Mouse (Mus musculus): ENCODE results near the gene Sin3a. TPM values are rescaled to one million over a fixed set of nuclear protein-coding genes. Genes with fewer than 3 reads are reported as not detected.

Gene Sin3a
- polyA plus RNA-seq, 1 experiment from 2014 or later, result 55.3 TPM

DNA sequence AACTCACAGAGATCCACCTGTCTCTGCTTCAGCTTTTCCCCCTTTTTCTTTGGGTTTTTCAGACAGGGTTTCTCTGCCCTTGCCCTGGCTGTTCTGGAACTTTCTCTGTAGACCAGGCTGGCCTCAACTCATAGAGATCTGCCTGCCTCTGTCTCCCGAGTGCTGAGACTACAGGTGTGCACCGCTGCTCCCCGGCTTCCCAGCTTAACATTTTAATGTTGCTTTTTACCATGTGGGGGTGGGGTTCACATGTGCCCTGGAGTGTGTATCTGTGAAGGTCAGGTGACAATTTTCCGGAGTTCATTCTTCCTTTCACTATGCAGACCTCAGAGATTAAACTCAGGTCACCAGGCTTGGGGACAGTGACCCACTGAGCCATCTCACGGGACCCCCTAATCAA lies 78.4 kb downstream of the Sin3a start:
- peaks cover 7% of the 10 kb centered on the region; the same call in 1 of the 2 replicates for H3K4me1 ChIP-seq (ENCODE audit: control insufficient read depth, insufficient read depth, low read length)
- 88% methylated on average over 5 of the region's 5 CpGs for WGBS
- H3K27ac ChIP-seq (ENCODE audit: low read depth, low read length), result no peak overlapping the region

DNA sequence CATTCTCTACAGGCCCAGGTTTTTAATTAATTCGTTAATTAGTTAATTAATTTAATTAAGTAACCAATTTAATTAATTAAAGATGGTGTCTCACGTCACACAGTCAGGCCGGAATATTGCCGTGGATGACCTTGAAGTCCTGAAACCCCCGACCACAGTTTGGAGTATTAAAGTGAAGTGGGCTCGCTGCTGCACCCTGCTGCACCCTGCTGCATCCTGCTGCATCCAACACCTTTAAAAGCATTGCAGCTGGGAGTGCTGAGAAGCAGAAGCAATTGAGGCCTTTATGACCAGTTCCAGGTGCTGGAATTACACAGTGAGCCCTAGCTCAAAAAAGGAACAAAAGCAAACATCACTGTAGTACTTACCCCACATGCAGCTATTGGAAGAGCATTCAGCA lies 80.5 kb downstream of the Sin3a start:
- H3K36me3 ChIP-seq (ENCODE audit: control insufficient read depth, insufficient read depth, low read length), result no peaks in the 10 kb centered on the region; the same call in 1 of the 2 replicates
- ATAC-seq (ENCODE audit: insufficient read depth, low FRiP score, low TSS enrichment) (no peak), DNase-seq (ENCODE audit: low spot score) (no peak)
- H3K9me3 ChIP-seq (ENCODE audit: control insufficient read depth, low read length), result no peaks in the 10 kb centered on the region
- H3K4me3 ChIP-seq (ENCODE audit: low read depth, low read length), result no peak overlapping the region
- no peak overlapping the region for H3K9ac ChIP-seq (ENCODE audit: low read length)
- peaks cover 6% of the 10 kb centered on the region; the same call in 1 of the 2 replicates for H3K4me1 ChIP-seq (ENCODE audit: control insufficient read depth, insufficient read depth, low read length)
- H3K4me2 ChIP-seq (ENCODE audit: low read depth), result no peak overlapping the region
- H3K27me3 ChIP-seq (ENCODE audit: control insufficient read depth, insufficient read depth, low read length), result no peaks in the 10 kb centered on the region
- no peak overlapping the region for H3K27ac ChIP-seq (ENCODE audit: low read depth, low read length)
- WGBS, result 49% methylated on average over 6 of the region's 6 CpGs

More for the DNA sequence above, 78.4 kb downstream of the Sin3a start:
- Histone ChIP-seq H3K4me2 (ENCODE audit: low read depth) (no peak overlapping the region), H3K27me3 (ENCODE audit: control insufficient read depth, insufficient read depth, low read length) (no peaks in the 10 kb centered on the region; the same call in 1 of the 2 replicates), H3K4me3 (ENCODE audit: low read depth, low read length) (no peak overlapping the region), H3K9me3 (ENCODE audit: control insufficient read depth, low read length) (no peaks in the 10 kb centered on the region), H3K9ac (ENCODE audit: low read length) (no peak overlapping the region), H3K36me3 (ENCODE audit: control insufficient read depth, insufficient read depth, low read length) (no peaks in the 10 kb centered on the region; the same call in 1 of the 2 replicates)
- ATAC-seq (ENCODE audit: insufficient read depth, low FRiP score, low TSS enrichment) (no peak), DNase-seq (ENCODE audit: low spot score) (no peak)

DNA sequence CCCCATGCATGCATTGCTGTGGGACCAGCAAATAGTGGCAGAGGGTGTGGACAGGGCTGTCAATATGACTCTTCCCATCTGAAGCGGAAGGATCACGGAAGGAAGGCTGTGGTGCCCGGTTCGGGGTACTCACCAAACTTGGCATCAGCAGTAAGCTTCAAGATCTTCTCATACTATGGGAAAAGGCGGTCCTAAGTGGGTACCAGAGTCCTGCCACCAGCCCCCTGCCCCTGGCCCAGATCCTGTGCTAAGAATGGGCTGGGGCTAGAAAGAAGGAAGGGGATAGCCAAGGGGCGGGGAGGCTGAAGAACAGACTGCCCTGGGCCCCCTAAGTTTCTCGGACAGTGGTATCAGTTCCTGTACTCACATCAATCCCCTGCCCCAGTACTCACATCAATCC lies 84.5 kb downstream of the Sin3a start:
- ATAC-seq (ENCODE audit: insufficient read depth, low FRiP score, low TSS enrichment), result no peak
- Histone ChIP-seq H3K4me1 (ENCODE audit: control insufficient read depth, insufficient read depth, low read length) (peaks cover 5% of the 10 kb centered on the region; the same call in 1 of the 2 replicates), H3K27me3 (ENCODE audit: control insufficient read depth, insufficient read depth, low read length) (no peaks in the 10 kb centered on the region), H3K4me2 (ENCODE audit: low read depth) (no peak overlapping the region), H3K27ac (ENCODE audit: low read depth, low read length) (no peak overlapping the region), H3K9ac (ENCODE audit: low read length) (no peak overlapping the region), H3K4me3 (ENCODE audit: low read depth, low read length) (no peak overlapping the region), H3K9me3 (ENCODE audit: control insufficient read depth, low read length) (no peaks in the 10 kb centered on the region), H3K36me3 (ENCODE audit: control insufficient read depth, insufficient read depth, low read length) (no peaks in the 10 kb centered on the region; the same call in 1 of the 2 replicates)
- 93% methylated on average over 7 of the region's 7 CpGs for WGBS
- DNase-seq (ENCODE audit: low spot score), result no peak

DNA sequence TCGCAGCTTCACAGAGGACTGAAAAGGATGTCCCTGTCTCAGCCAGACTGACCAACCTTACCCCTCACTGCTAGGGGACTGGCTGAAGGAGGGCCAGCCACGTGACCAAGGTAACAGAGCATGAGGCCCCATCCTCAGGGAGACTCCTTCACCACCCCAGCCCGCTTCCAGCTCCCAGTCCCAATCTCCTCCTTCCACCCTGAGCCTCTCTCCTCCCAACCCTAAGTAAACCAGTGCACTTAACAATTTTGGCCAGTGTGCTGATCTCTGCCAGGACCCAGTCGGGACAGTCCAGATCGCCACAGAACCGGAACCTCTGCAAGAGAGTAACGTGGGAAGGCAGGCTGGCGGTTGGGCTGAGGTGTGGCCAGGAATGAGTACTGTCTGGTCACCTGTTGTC lies 85.0 kb downstream of the Sin3a start:
- Histone ChIP-seq H3K4me2 (ENCODE audit: low read depth) (no peak overlapping the region), H3K9ac (ENCODE audit: low read length) (no peak overlapping the region), H3K4me3 (ENCODE audit: low read depth, low read length) (no peak overlapping the region), H3K9me3 (ENCODE audit: control insufficient read depth, low read length) (no peaks in the 10 kb centered on the region), H3K36me3 (ENCODE audit: control insufficient read depth, insufficient read depth, low read length) (no peaks in the 10 kb centered on the region; the same call in 1 of the 2 replicates), H3K27me3 (ENCODE audit: control insufficient read depth, insufficient read depth, low read length) (no peaks in the 10 kb centered on the region), H3K4me1 (ENCODE audit: control insufficient read depth, insufficient read depth, low read length) (peaks cover 5% of the 10 kb centered on the region; the same call in 1 of the 2 replicates), H3K27ac (ENCODE audit: low read depth, low read length) (no peak overlapping the region)
- WGBS, result 89% methylated on average over 8 of the region's 8 CpGs
- DNase-seq (ENCODE audit: low spot score), result no peak
- no peak for ATAC-seq (ENCODE audit: insufficient read depth, low FRiP score, low TSS enrichment)

DNA sequence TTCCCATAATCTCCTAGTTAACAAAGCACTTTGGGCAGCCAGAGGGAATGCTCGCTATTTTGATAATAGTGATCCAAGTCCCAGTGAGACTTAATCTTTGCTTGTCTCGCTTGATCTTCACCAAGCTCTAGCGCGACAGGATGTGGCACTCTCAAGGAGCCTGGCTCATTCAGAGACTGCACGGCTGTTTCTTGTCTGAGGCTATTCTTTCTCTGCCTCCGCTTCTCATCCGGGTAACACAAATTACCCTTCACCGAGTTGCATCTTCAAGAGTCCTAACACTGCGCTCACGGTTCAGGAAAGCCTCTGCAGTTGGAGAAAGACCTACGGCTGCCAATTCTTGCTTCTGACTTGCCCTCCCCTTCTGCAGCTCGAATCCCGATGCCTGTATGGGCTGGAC lies 85.7 kb downstream of the Sin3a start:
- H3K4me3 ChIP-seq (ENCODE audit: low read depth, low read length), result peak overlapping the region; percentile 70
- no peak for ATAC-seq (ENCODE audit: insufficient read depth, low FRiP score, low TSS enrichment)
- H3K27ac ChIP-seq (ENCODE audit: low read depth, low read length), result no peak overlapping the region
- H3K27me3 ChIP-seq (ENCODE audit: control insufficient read depth, insufficient read depth, low read length), result no peaks in the 10 kb centered on the region
- no peaks in the 10 kb centered on the region for H3K9me3 ChIP-seq (ENCODE audit: control insufficient read depth, low read length)
- H3K9ac ChIP-seq (ENCODE audit: low read length), result peak overlapping the region; percentile 73
- 42% methylated on average over 13 of the region's 13 CpGs for WGBS
- H3K4me2 ChIP-seq (ENCODE audit: low read depth), result peak overlapping the region; percentile 68
- no peak for DNase-seq (ENCODE audit: low spot score)
- H3K36me3 ChIP-seq (ENCODE audit: control insufficient read depth, insufficient read depth, low read length), result no peaks in the 10 kb centered on the region; the same call in 1 of the 2 replicates
- H3K4me1 ChIP-seq (ENCODE audit: control insufficient read depth, insufficient read depth, low read length), result peaks cover 5% of the 10 kb centered on the region; the same call in 1 of the 2 replicates

DNA sequence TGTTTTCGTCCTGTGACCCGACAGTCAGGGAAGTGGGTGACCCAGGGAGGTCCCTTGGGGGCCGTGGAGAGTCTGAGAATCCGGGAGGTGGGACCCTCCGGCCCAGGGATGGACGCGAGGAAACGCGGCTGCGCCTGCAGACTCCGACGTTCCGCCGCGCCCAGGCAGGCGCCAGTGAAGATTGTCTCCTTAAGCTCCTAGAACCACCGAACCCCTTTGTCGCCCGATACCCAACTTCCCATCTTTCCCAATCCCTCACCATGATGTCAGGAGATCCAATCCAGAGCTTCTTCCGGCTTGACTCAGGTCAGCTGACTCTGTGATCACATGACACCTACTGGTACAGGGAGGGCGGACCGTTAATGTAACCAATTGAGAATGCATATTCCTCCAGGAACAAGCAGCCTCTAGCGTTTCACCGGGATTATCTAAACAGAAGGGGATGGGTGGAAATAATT lies 86.2 kb downstream of the Sin3a start, which contains the start of gene Commd4:
Gene Commd4 (minus strand): TSS at position 319 of the 458 bp plus-strand sequence.
- H3K27ac ChIP-seq (ENCODE audit: low read depth, low read length), result no peak within 1 kb of the TSS

DNA sequence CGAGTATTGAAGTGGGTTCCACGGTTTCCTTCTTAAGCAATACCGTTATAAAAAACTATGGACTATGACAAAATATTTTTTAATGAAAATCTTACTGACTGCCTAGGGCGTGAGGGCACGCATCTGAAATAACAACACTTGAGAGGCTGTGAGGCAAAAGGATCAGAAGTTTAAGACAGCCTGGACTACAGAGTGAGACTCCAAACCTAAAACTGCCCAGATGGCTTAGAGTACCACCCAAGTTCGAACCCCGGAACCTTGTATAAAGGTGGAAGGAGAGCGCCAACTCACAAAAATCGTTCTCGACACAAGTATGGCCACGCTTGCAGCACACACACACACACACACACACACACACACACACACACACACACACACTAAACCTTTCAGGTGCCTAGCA lies 86.7 kb downstream of the Sin3a start:
- ATAC-seq (ENCODE audit: insufficient read depth, low FRiP score, low TSS enrichment) (peak; percentile 46; the same call in 1 of the 2 replicates), DNase-seq (ENCODE audit: low spot score) (no peak)
- no peak overlapping the region for H3K9ac ChIP-seq (ENCODE audit: low read length)

More for the DNA sequence above, 86.2 kb downstream of the Sin3a start, which contains the start of gene Commd4:
- Histone ChIP-seq H3K4me2 (ENCODE audit: low read depth) (peak within 1 kb of the TSS; percentile 68), H3K4me3 (ENCODE audit: low read depth, low read length) (peak within 1 kb of the TSS; percentile 70), H3K36me3 (ENCODE audit: control insufficient read depth, insufficient read depth, low read length) (no peaks in the 10 kb centered on the region; the same call in 1 of the 2 replicates), H3K9me3 (ENCODE audit: control insufficient read depth, low read length) (no peaks in the 10 kb centered on the region), H3K27me3 (ENCODE audit: control insufficient read depth, insufficient read depth, low read length) (no peaks in the 10 kb centered on the region), H3K4me1 (ENCODE audit: control insufficient read depth, insufficient read depth, low read length) (peaks cover 5% of the 10 kb centered on the region; the same call in 1 of the 2 replicates), H3K9ac (ENCODE audit: low read length) (peak within 1 kb of the TSS; percentile 73)
- under 1% methylated on average over 24 of the region's 24 CpGs for WGBS
- DNase-seq (ENCODE audit: low spot score) (peak; percentile 90), ATAC-seq (ENCODE audit: insufficient read depth, low FRiP score, low TSS enrichment) (peak; percentile 78)

DNA sequence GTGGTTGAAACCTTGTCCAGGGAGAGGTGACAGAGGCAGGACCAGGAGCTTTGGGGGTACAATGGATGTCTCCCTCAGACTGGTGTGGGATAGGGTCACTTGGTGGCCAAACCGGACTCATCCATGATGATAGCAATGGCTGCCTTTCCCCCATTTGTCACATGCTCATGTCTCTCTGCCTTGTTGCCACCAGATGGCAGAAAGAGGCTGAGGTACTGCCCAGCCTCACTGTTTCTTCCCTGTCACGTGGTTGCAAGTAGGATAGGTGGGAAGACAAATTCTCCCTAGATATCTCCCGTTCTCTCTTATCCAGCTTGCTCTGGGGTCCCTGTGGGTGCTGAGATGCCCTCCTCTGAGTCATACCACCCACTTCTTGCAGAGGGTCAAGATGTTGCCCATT lies 90.7 kb downstream of the Sin3a start:
- no peaks in the 10 kb centered on the region for H3K27me3 ChIP-seq (ENCODE audit: control insufficient read depth, insufficient read depth, low read length)
- DNase-seq (ENCODE audit: low spot score), result no peak

More for the DNA sequence above, 86.7 kb downstream of the Sin3a start:
- no peaks in the 10 kb centered on the region; the same call in 1 of the 2 replicates for H3K36me3 ChIP-seq (ENCODE audit: control insufficient read depth, insufficient read depth, low read length)
- no peaks in the 10 kb centered on the region for H3K27me3 ChIP-seq (ENCODE audit: control insufficient read depth, insufficient read depth, low read length)
- no peak overlapping the region for H3K27ac ChIP-seq (ENCODE audit: low read depth, low read length)
- H3K9me3 ChIP-seq (ENCODE audit: control insufficient read depth, low read length), result no peaks in the 10 kb centered on the region
- peaks cover 5% of the 10 kb centered on the region; the same call in 1 of the 2 replicates for H3K4me1 ChIP-seq (ENCODE audit: control insufficient read depth, insufficient read depth, low read length)
- 36% methylated on average over 11 of the region's 11 CpGs for WGBS
- H3K4me2 ChIP-seq (ENCODE audit: low read depth), result peak overlapping the region; percentile 68
- peak overlapping the region; percentile 70 for H3K4me3 ChIP-seq (ENCODE audit: low read depth, low read length)

DNA sequence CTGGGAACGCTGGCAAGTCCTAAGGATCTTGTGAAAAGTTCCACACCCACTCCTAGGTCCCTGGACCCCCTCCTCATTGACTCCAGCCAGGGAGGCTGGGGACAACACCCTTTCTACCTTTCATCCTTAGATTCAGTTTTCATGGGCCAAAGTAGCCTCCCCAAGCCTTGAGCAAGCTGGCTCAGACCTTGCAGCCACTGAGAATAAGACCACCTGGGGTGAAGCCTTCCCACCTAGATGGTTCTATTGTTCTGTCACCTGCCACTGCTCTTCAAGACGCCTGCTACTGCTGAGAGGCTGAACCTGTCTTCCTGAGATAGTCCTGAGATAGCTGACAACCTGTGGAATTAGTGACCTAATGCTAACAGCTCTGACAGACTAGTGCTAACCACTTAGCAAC lies 91.3 kb downstream of the Sin3a start:
- no peak for ATAC-seq (ENCODE audit: insufficient read depth, low FRiP score, low TSS enrichment)

More for the DNA sequence above, 90.7 kb downstream of the Sin3a start:
- Histone ChIP-seq H3K4me2 (ENCODE audit: low read depth) (no peak overlapping the region), H3K4me3 (ENCODE audit: low read depth, low read length) (no peak overlapping the region), H3K27ac (ENCODE audit: low read depth, low read length) (no peak overlapping the region), H3K4me1 (ENCODE audit: control insufficient read depth, insufficient read depth, low read length) (peaks cover 3% of the 10 kb centered on the region; the same call in 1 of the 2 replicates), H3K9ac (ENCODE audit: low read length) (no peak overlapping the region), H3K9me3 (ENCODE audit: control insufficient read depth, low read length) (no peaks in the 10 kb centered on the region), H3K36me3 (ENCODE audit: control insufficient read depth, insufficient read depth, low read length) (no peaks in the 10 kb centered on the region)
- WGBS, result 22% methylated on average over 3 of the region's 3 CpGs
- no peak for ATAC-seq (ENCODE audit: insufficient read depth, low FRiP score, low TSS enrichment)

More for the DNA sequence above, 91.3 kb downstream of the Sin3a start:
- DNase-seq (ENCODE audit: low spot score), result no peak
- no peaks in the 10 kb centered on the region for H3K9me3 ChIP-seq (ENCODE audit: control insufficient read depth, low read length)
- H3K36me3 ChIP-seq (ENCODE audit: control insufficient read depth, insufficient read depth, low read length), result no peaks in the 10 kb centered on the region
- no peak overlapping the region for H3K4me2 ChIP-seq (ENCODE audit: low read depth)
- H3K4me3 ChIP-seq (ENCODE audit: low read depth, low read length), result no peak overlapping the region
- no peaks in the 10 kb centered on the region for H3K4me1 ChIP-seq (ENCODE audit: control insufficient read depth, insufficient read depth, low read length)
- no peak overlapping the region for H3K9ac ChIP-seq (ENCODE audit: low read length)
- no peaks in the 10 kb centered on the region for H3K27me3 ChIP-seq (ENCODE audit: control insufficient read depth, insufficient read depth, low read length)
- WGBS, result 48% methylated on average over 2 of the region's 2 CpGs
- H3K27ac ChIP-seq (ENCODE audit: low read depth, low read length), result no peak overlapping the region

Data from neural tube, embryonic 11.5 days (tissue).